Mouse (Mus musculus) kidney, postnatal 0 days (tissue): Measurements from ENCODE around the gene Prkcsh. TPM values are rescaled to one million over a fixed set of nuclear protein-coding genes. Genes with fewer than 3 reads are reported as not detected.

ENCODE experiments used
- ATAC-seq: fragments of 200-750 bp; cut with Nextera tagmentation; replicated peaks from 2 replicates; pipeline ENCODE4 v1.8.0; 2017; ENCODE audit warnings: low read depth, moderate number of reproducible peaks, moderate TSS enrichment, moderate library complexity; ENCODE audit not compliant: low FRiP score
- DNase-seq: peaks from one replicate; pipeline ENCODE4 v3.0.0-alpha.2; 2016; ENCODE audit warnings: low spot score
- H3K27ac ChIP-seq: fragments of 300-500 bp; sonication (generic); 2 replicates; pipeline ENCODE4 v1.5.1; 2014; ENCODE audit warnings: mild to moderate bottlenecking
- H3K27me3 ChIP-seq: fragments of 300-500 bp; sonication (generic); 2 replicates; pipeline ENCODE4 v1.6.1; 2014; ENCODE audit warnings: low read length, mixed read lengths; ENCODE audit not compliant: insufficient read depth
- H3K36me3 ChIP-seq: fragments of 300-500 bp; sonication (generic); 2 replicates; pipeline ENCODE4 v1.6.1; 2014; ENCODE audit warnings: low read length, mixed read lengths; ENCODE audit not compliant: insufficient read depth
- H3K4me1 ChIP-seq: fragments of 300-500 bp; sonication (generic); replicated peaks from 2 replicates; pipeline ENCODE4 v1.6.1; 2014; ENCODE audit warnings: antibody characterized with exemption, low read length, mixed read lengths; ENCODE audit not compliant: insufficient read depth
- H3K4me2 ChIP-seq: fragments of 300-500 bp; sonication (generic); 2 replicates; pipeline ENCODE4 v1.6.1; 2014; ENCODE audit warnings: mild to moderate bottlenecking, low read length, moderate library complexity, mixed read lengths
- H3K4me3 ChIP-seq: fragments of 300-500 bp; sonication (generic); replicated peaks from 2 replicates; pipeline ENCODE4 v1.5.1; 2014; ENCODE audit warnings: low read depth, low read length
- H3K9ac ChIP-seq: fragments of 300-500 bp; sonication (generic); 2 replicates; pipeline ENCODE4 v1.6.1; 2014; ENCODE audit warnings: low read depth, low read length
- H3K9me3 ChIP-seq: fragments of 300-500 bp; sonication (generic); replicated peaks from 2 replicates; pipeline ENCODE4 v1.6.1; 2016; ENCODE audit warnings: low read length, inconsistent platforms, mixed read lengths
- CTCF ChIP-seq: IDR thresholded peaks from 2 replicates; pipeline ENCODE4 v1.5.1; 2016; ENCODE audit warnings: antibody characterized with exemption, low read depth, mild to moderate bottlenecking, moderate library complexity
- WGBS: fragments of 180-500 bp; shearing (Covaris S2); extraction: QIAGEN DNeasy Blood & Tissue Kit; methylation state at CpG from one replicate; pipeline ENCODE4 v1.1.7; 2014; 5-methylcytosine and 5-hydroxymethylcytosine counted together
- polyA plus RNA-seq: library from polyadenylated mRNA; unstranded; fragments of >200 nt; fragmentation: Nextera tagmentation; extraction: Ambion mirVana; gene quantifications from 2 replicates; pipeline ENCODE4 v1.2.1, GENCODE M21; 2015

Gene Prkcsh
- polyA plus RNA-seq, 1 experiment from 2014 or later = 79.6 TPM

DNA sequence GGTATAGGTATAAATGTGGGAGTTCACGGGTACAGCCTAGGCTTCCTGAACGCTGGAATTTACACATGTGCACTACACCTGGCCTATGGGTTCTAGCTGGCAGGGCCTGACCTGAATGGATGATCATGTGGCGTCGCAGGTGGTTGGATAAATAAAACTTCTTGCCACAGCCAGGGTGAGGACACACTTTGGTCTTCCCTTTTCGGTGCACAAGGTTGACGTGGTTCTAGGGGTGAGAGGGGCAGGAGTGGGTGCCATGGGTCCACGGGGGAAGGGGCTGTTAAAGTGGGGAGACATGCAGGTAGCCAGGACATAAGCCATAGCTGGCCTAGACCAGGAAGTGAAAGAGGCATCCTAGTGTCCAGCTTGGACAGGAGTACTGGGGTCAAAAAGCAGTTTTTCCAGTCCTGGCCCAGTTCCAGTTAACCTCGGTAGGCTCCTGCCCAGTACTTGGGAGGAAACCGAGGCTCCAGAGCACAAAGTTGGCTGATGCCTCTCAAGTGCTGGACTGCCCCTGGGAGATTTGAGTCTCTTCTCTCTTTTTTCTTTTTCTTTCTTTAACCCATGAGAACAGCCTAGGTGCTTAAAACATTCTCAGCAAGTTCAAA lies 53.8 kb downstream of the Prkcsh start:
- Histone ChIP-seq H3K27me3 (peaks cover 23% of the 10 kb centered on the region), H3K27ac (no peak overlapping the region), H3K4me1 (peaks cover 6% of the 10 kb centered on the region; the same call in 1 of the 2 replicates), H3K4me3 (no peak overlapping the region), H3K9ac (no peak overlapping the region), H3K9me3 (no peaks in the 10 kb centered on the region), H3K4me2 (no peak overlapping the region), H3K36me3 (peaks cover 23% of the 10 kb centered on the region)
- 77% methylated on average over 9 of the region's 9 CpGs for WGBS
- TF ChIP-seq CTCF = no peak
- DNase-seq = no peak
- no peak for ATAC-seq

DNA sequence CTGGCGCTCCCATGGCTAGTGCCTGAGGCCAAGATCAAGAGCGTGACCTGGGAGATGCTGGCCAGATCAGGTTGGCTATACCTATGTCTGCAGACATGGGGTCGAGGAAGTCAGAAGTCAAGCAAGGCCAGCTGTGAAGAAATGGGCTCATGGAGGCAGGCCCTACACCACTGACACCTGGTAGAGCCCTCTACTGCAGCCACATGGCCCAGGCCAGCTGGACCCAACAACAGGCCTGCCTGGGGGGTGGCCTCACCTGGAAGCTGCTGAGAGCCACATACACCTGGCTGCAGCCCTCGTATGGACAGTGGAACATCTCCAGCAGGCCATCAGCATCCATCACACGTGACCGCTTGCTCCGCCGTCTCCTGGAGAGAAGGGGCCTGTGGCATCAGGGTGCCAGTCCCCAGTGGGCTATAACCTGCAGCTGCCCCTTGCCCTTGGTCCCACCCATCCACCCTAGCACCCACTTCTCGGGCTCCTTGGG lies 54.5 kb downstream of the Prkcsh start:
- no peaks in the 10 kb centered on the region for H3K9me3 ChIP-seq
- TF ChIP-seq CTCF = no peak
- ATAC-seq (no peak), DNase-seq (no peak)
- H3K27ac ChIP-seq = no peak overlapping the region
- H3K4me2 ChIP-seq = no peak overlapping the region
- peaks cover 28% of the 10 kb centered on the region for H3K36me3 ChIP-seq
- no peak overlapping the region for H3K4me3 ChIP-seq
- no peak overlapping the region for H3K9ac ChIP-seq
- peaks cover 6% of the 10 kb centered on the region; the same call in 1 of the 2 replicates for H3K4me1 ChIP-seq
- 93% methylated on average over 9 of the region's 9 CpGs for WGBS
- peaks cover 16% of the 10 kb centered on the region for H3K27me3 ChIP-seq

DNA sequence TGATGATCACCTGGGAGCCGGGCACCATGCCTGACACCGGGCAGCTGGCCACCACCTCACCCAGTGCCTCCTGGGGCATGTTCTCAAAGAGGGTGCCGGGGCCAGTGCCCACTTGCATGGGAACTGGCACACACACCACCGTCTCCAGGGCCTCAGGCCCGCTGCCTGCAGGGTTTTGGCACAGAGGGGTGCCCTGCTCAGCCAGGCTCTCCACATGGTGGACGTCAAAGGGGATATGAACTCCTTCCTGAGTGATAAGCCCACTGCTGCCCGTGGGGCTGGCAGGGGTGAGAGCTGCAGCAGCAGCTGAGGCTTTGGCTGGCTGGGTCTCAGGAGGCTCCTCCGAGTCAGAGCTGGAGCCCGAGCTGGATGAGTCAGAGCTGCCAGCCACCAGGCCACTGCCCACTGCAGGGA lies 55.4 kb downstream of the Prkcsh start:
- H3K9me3 ChIP-seq = no peaks in the 10 kb centered on the region
- peaks cover 30% of the 10 kb centered on the region for H3K36me3 ChIP-seq
- H3K27ac ChIP-seq = no peak overlapping the region
- no peak overlapping the region for H3K4me3 ChIP-seq
- H3K4me1 ChIP-seq = peaks cover 6% of the 10 kb centered on the region; the same call in 1 of the 2 replicates
- WGBS = 92% methylated on average over 9 of the region's 9 CpGs
- ATAC-seq (no peak), DNase-seq (no peak)
- no peak for TF ChIP-seq CTCF
- peaks cover 8% of the 10 kb centered on the region; the same call in 1 of the 2 replicates for H3K27me3 ChIP-seq
- no peak overlapping the region for H3K4me2 ChIP-seq
- no peak overlapping the region for H3K9ac ChIP-seq

DNA sequence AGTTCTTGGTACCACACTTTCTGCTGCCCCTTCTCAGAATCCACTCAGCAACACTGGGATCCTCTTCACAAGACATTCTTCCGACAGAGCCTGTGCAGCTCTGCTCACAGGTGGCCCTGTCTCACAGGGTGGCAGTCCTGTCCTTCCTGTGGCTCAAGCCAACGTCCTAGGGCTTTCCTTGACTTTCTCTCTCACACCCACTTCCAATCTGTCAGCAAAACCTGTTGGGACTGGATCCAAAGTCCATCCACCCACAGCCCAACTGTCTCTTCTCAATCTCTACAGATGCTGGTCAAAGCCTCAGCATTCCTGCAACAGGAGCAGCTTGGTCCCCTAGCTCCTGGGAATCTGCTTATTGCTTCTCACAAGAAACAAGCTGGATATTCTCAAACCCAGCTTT lies 58.7 kb downstream of the Prkcsh start:
- no peak overlapping the region for H3K4me3 ChIP-seq
- DNase-seq = no peak
- H3K9ac ChIP-seq = no peak overlapping the region
- no peaks in the 10 kb centered on the region for H3K4me1 ChIP-seq
- 84% methylated on average over 2 of the region's 2 CpGs for WGBS
- H3K4me2 ChIP-seq = no peak overlapping the region
- H3K27ac ChIP-seq = no peak overlapping the region
- H3K27me3 ChIP-seq = no peaks in the 10 kb centered on the region
- ATAC-seq = no peak
- no peak for TF ChIP-seq CTCF
- H3K9me3 ChIP-seq = no peaks in the 10 kb centered on the region
- peaks cover 56% of the 10 kb centered on the region for H3K36me3 ChIP-seq

Other genes with a start within 250 kb of the Prkcsh start
- 55.1 and 61.1 TPM in 2 replicates for gene Spc24, start 242.5 kb upstream of the Prkcsh start, polyA plus RNA-seq
- 10.1 and 10.3 TPM in 2 replicates for gene Kank2, start 204.1 kb upstream of the Prkcsh start, polyA plus RNA-seq
- 5.6 and 6.1 TPM in 2 replicates for gene Angptl8, start 167.3 kb upstream of the Prkcsh start, polyA plus RNA-seq
- gene Dock6, start 150.2 kb upstream of the Prkcsh start, polyA plus RNA-seq = 28.3 and 28.7 TPM in 2 replicates
- gene Rab3d, start 84.6 kb upstream of the Prkcsh start, polyA plus RNA-seq = 12.0 and 13.3 TPM in 2 replicates
- 1.8 and 2.0 TPM in 2 replicates for gene Ccdc159, start 75.3 kb upstream of the Prkcsh start, polyA plus RNA-seq
- 82.9 and 83.7 TPM in 2 replicates for gene Tmem205, start 75.2 kb upstream of the Prkcsh start, polyA plus RNA-seq
- gene Plppr2, start 65.8 kb upstream of the Prkcsh start, polyA plus RNA-seq = 4.3 and 4.8 TPM in 2 replicates
- gene Swsap1, start 47.1 kb upstream of the Prkcsh start, polyA plus RNA-seq = 7.5 and 8.1 TPM in 2 replicates
- gene Epor, start 39.3 kb upstream of the Prkcsh start, polyA plus RNA-seq = 16.1 and 17.2 TPM in 2 replicates
- 26.8 and 29.2 TPM in 2 replicates for gene Rgl3, start 13.4 kb upstream of the Prkcsh start, polyA plus RNA-seq
- gene Ccdc151, start 172 bp upstream of the Prkcsh start, polyA plus RNA-seq = 1.2 and 1.4 TPM in 2 replicates
- gene Elavl3, start 49.2 kb downstream of the Prkcsh start, polyA plus RNA-seq = 0.05 and 0.12 TPM in 2 replicates
- gene Gm49318, start 68.5 kb downstream of the Prkcsh start, polyA plus RNA-seq = not detected in 2 replicates
- 8.3 and 8.9 TPM in 2 replicates for gene Zfp653, start 68.6 kb downstream of the Prkcsh start, polyA plus RNA-seq
- 56.2 and 61.3 TPM in 2 replicates for gene Ecsit, start 82.6 kb downstream of the Prkcsh start, polyA plus RNA-seq
- 27.9 and 30.8 TPM in 2 replicates for gene Cnn1, start 96.4 kb downstream of the Prkcsh start, polyA plus RNA-seq
- gene Elof1, start 114.4 kb downstream of the Prkcsh start, polyA plus RNA-seq = 160 and 172 TPM in 2 replicates
- 6.2 and 6.3 TPM in 2 replicates for gene Acp5, start 132.9 kb downstream of the Prkcsh start, polyA plus RNA-seq
- gene Pigyl, start 154.0 kb downstream of the Prkcsh start, polyA plus RNA-seq = 102 and 111 TPM in 2 replicates
- gene Zfp872, start 185.3 kb downstream of the Prkcsh start, polyA plus RNA-seq = 0.11 and 0.18 TPM in 2 replicates
- 12.6 and 14.5 TPM in 2 replicates for gene Zfp809, start 222.9 kb downstream of the Prkcsh start, polyA plus RNA-seq